Mouse (Mus musculus) heart, embryonic 16.5 days (tissue): Measurements from ENCODE around the gene Dgki. TPM values are rescaled to one million over a fixed set of nuclear protein-coding genes. Genes with fewer than 3 reads are reported as not detected.

ENCODE experiments used
- ATAC-seq: fragments of 200-750 bp; cut with Nextera tagmentation; replicated peaks from 2 replicates; pipeline ENCODE4 v1.8.0; 2017; ENCODE audit warnings: moderate number of reproducible peaks; ENCODE audit not compliant: insufficient read depth, low FRiP score; ENCODE audit errors: extremely low read depth
- H3K27ac ChIP-seq: fragments of 300-500 bp; sonication (generic); 2 replicates; pipeline ENCODE4 v1.5.1; 2014; ENCODE audit warnings: mild to moderate bottlenecking, low read length, control low read depth, moderate library complexity
- H3K27me3 ChIP-seq: fragments of 300-500 bp; sonication (generic); 2 replicates; pipeline ENCODE4 v1.6.1; 2014; ENCODE audit warnings: low read length, mixed read lengths; ENCODE audit not compliant: control insufficient read depth, insufficient read depth
- H3K36me3 ChIP-seq: fragments of 300-500 bp; sonication (generic); 2 replicates; pipeline ENCODE4 v1.6.1; 2014; ENCODE audit not compliant: control insufficient read depth, insufficient read depth
- H3K4me1 ChIP-seq: fragments of 300-500 bp; sonication (generic); 2 replicates; pipeline ENCODE4 v1.6.1; 2014; ENCODE audit warnings: low read length, mixed read lengths; ENCODE audit not compliant: control insufficient read depth, insufficient read depth
- H3K4me2 ChIP-seq: fragments of 300-500 bp; sonication (generic); 2 replicates; pipeline ENCODE4 v1.6.1; 2014; ENCODE audit warnings: low read depth, mild to moderate bottlenecking, control low read depth, low read length
- H3K4me3 ChIP-seq: fragments of 300-500 bp; sonication (generic); 2 replicates; pipeline ENCODE4 v1.5.1; 2014; ENCODE audit warnings: mild to moderate bottlenecking, control low read depth, low read length
- H3K9ac ChIP-seq: fragments of 300-500 bp; sonication (generic); 2 replicates; pipeline ENCODE4 v1.6.1; 2014; ENCODE audit warnings: low read length, control low read depth
- H3K9me3 ChIP-seq: fragments of 300-500 bp; sonication (generic); replicated peaks from 2 replicates; pipeline ENCODE4 v1.6.1; 2016; ENCODE audit warnings: low read length; ENCODE audit not compliant: control insufficient read depth
- WGBS: fragments of 180-500 bp; shearing (Covaris S2); extraction: QIAGEN DNeasy Blood & Tissue Kit; methylation state at CpG from one replicate; pipeline ENCODE4 v1.1.7; 2014; 5-methylcytosine and 5-hydroxymethylcytosine counted together
- polyA plus RNA-seq: library from polyadenylated mRNA; unstranded; fragments of >200 nt; fragmentation: Nextera tagmentation; extraction: Ambion mirVana; gene quantifications from 2 replicates; pipeline ENCODE4 v1.2.1, GENCODE M21; 2015

Gene Dgki
- polyA plus RNA-seq, 1 experiment from 2014 or later = 0.47 TPM

DNA sequence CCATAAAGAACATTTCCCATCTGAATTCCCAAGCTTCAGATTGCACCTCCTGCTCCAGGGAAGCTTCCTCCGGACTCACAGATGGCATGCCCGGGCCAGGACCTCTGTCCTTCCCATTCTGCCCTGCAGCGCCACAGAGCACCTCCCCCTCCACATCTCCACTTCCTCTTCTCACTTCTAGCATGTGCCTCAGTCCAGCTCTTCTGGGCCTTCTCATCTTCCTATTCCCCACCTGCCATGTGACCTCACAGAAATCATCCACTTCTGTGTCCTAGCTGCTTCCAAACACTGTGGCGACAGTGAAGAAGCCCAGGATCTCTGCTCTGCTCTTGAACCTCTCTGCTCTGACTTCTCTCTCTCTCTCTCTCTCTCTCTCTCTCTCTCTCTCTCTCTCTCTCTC, 87.1 kb downstream of the Dgki start:
- no peaks in the 10 kb centered on the region for H3K36me3 ChIP-seq
- no peak overlapping the region for H3K9ac ChIP-seq
- H3K4me3 ChIP-seq = no peak overlapping the region
- H3K27me3 ChIP-seq = no peaks in the 10 kb centered on the region
- H3K27ac ChIP-seq = no peak overlapping the region
- WGBS = 36% methylated on average over 4 of the region's 4 CpGs
- ATAC-seq = no peak
- H3K4me1 ChIP-seq = peaks cover 36% of the 10 kb centered on the region
- H3K4me2 ChIP-seq = no peak overlapping the region
- H3K9me3 ChIP-seq = no peaks in the 10 kb centered on the region

DNA sequence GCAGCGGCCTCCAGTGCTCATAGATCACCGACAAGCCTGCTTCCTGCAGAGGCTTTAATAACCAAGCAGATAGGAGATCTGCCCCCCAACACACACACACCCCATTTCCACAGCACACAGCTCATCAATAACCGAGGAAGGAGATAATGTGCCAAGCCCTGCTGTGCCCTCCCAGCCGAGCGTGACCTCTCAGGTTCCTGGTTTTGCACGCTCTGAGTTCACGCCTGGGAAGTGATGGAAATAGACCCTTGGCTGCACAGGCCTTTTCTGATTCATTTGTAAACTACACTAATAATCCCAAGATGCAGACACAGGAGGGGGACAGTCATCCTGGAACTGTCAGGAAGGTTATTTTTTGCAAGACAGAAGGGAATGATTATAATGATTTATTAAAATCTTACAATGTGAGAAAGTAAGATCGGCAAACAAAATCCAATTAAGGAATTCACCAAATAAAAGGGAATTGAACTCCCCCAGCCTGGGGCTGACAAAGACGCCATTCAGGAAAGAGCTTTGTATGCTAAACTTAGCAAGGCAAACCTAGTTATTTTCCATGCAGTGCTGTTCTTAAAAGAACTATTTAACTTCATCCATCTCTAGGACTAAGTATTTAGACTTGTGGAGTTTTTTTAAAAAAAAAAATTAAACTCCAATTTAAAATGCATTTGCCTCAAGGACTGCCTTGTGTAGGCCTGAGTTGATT, 88.3 kb downstream of the Dgki start:
- H3K4me3 ChIP-seq = no peak overlapping the region
- H3K4me2 ChIP-seq = no peak overlapping the region
- 58% methylated on average over 9 of the region's 9 CpGs for WGBS
- H3K27me3 ChIP-seq = no peaks in the 10 kb centered on the region
- H3K9ac ChIP-seq = no peak overlapping the region
- peaks cover 35% of the 10 kb centered on the region for H3K4me1 ChIP-seq
- H3K36me3 ChIP-seq = no peaks in the 10 kb centered on the region
- no peaks in the 10 kb centered on the region for H3K9me3 ChIP-seq
- no peak overlapping the region for H3K27ac ChIP-seq
- ATAC-seq = no peak

DNA sequence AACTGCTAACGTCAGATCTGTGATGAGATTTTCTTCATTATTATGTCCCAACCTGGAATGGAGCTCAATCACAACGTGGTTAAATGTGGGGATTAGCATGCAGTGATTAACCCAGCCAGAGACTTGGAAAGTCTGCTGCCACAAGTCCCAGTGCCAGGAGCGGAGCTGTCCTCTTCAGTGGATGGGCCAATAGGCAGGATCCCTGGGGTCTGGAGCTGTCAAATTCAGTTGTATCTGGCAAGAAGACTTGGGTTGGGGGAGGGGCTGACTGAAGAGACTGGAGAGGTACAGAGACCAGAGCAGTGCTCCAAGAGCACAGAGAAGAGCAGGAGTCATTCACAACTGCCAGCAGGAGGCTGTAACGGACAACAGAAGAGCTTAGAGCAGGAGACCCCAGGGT, 97.1 kb downstream of the Dgki start:
- Histone ChIP-seq H3K27me3 (no peaks in the 10 kb centered on the region), H3K4me2 (no peak overlapping the region), H3K9ac (no peak overlapping the region), H3K4me1 (no peaks in the 10 kb centered on the region), H3K36me3 (no peaks in the 10 kb centered on the region), H3K9me3 (no peaks in the 10 kb centered on the region), H3K4me3 (no peak overlapping the region), H3K27ac (no peak overlapping the region)
- 0 out of 2 replicates have a peak, but pooled peaks have one; percentile 32 for ATAC-seq
- 42% methylated on average over 4 of the region's 4 CpGs for WGBS

DNA sequence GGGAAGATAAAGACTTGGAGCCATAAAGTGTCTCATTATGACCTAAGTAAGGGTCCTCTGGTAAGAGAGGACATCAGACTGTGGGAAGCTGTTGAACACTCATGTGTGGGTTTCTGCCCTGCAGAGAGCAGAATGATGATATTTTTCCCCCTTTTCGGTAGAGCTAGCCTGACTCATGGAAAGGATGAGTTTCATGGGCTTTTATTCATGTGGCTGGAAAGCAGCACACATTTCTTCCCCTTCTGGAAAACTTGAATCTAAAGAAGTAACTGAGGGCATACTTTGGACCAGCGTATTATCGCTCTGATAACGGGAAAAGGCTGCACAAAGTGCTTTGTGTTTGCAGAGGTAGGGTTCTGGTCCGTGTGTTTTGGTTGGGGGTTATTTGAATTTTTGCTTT, 99.1 kb downstream of the Dgki start:
- H3K4me1 ChIP-seq = peaks cover 9% of the 10 kb centered on the region
- H3K9me3 ChIP-seq = no peaks in the 10 kb centered on the region
- H3K27me3 ChIP-seq = no peaks in the 10 kb centered on the region
- WGBS = 73% methylated on average over 5 of the region's 5 CpGs
- H3K4me2 ChIP-seq = no peak overlapping the region
- no peaks in the 10 kb centered on the region for H3K36me3 ChIP-seq
- no peak overlapping the region for H3K27ac ChIP-seq
- H3K4me3 ChIP-seq = no peak overlapping the region
- ATAC-seq = no peak
- no peak overlapping the region for H3K9ac ChIP-seq

DNA sequence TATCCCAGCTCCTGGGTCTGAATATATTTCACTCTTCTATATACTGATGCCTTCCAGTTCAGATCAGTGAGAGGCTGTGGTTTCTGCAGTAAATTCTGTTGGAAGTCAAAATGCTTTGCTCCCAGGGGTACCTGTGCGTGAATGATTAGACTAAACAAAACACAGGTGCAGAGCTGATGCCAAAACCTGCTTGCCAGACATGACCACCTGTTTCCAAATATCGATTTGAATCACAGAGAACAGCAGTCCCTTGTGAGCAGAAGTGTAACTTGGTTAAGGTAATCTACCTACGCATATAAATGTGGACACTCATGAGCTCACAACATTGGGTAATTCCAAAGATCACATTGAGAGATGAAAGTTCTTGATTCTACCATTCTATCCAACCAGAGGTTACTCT, 100.5 kb downstream of the Dgki start:
- no peak for ATAC-seq
- H3K27me3 ChIP-seq = no peaks in the 10 kb centered on the region
- WGBS = 84% methylated on average over 3 of the region's 3 CpGs
- H3K27ac ChIP-seq = no peak overlapping the region
- H3K4me2 ChIP-seq = no peak overlapping the region
- H3K9ac ChIP-seq = no peak overlapping the region
- H3K4me1 ChIP-seq = peaks cover 9% of the 10 kb centered on the region
- no peaks in the 10 kb centered on the region for H3K9me3 ChIP-seq
- H3K36me3 ChIP-seq = no peaks in the 10 kb centered on the region
- no peak overlapping the region for H3K4me3 ChIP-seq

DNA sequence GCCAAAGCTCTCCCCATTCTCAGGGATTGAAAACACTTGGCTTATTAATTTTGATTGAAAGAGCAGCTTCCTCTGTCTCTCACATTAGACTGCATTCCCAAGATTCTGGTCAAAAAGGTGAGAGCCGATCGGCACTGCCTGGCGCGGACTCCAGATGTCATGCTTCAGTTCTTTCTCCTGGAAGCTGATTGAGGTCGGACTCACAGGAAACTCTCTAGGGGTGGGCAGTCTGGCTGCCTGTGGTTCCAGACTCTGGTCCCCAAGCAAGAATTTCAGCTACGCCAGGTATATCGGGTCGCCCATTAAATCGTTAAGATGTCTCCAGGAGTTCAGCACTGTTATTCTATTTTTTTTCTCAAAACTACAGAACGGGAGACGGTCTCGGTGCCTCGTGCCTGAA, 102.2 kb downstream of the Dgki start:
- Histone ChIP-seq H3K9ac (no peak overlapping the region), H3K27me3 (no peaks in the 10 kb centered on the region), H3K4me1 (peaks cover 9% of the 10 kb centered on the region), H3K36me3 (no peaks in the 10 kb centered on the region), H3K27ac (no peak overlapping the region), H3K9me3 (no peaks in the 10 kb centered on the region), H3K4me2 (no peak overlapping the region), H3K4me3 (no peak overlapping the region)
- 57% methylated on average over 13 of the region's 13 CpGs for WGBS
- no peak for ATAC-seq

DNA sequence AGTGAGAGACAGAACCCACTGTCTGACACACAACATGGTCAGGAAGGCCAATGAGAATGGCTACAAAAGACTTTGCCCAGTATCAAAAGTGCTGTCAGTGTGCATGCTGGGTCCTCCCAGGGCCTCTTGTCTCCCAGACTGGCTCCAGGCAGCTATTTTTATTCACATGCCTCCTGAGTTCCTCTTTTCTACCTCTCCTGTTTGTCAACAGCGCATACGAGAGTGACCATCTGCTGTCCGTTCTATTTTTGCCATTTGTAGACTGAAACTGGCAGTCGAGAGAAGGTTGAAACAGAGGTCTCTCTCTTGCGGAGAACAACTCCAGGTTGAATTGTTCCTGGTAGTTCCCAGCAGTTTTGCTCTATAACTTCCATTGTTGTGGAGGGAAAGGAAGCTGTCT, 103.1 kb downstream of the Dgki start:
- H3K4me1 ChIP-seq = peaks cover 9% of the 10 kb centered on the region
- no peaks in the 10 kb centered on the region for H3K36me3 ChIP-seq
- peak overlapping the region; percentile 42 for H3K27ac ChIP-seq
- H3K9ac ChIP-seq = no peak overlapping the region
- H3K4me3 ChIP-seq = no peak overlapping the region
- no peaks in the 10 kb centered on the region for H3K9me3 ChIP-seq
- 28% methylated on average over 5 of the region's 5 CpGs for WGBS
- H3K27me3 ChIP-seq = no peaks in the 10 kb centered on the region
- peak overlapping the region; percentile 24; the same call in 1 of the 2 replicates for H3K4me2 ChIP-seq
- ATAC-seq = 0 out of 2 replicates have a peak, but pooled peaks have one; percentile 14

DNA sequence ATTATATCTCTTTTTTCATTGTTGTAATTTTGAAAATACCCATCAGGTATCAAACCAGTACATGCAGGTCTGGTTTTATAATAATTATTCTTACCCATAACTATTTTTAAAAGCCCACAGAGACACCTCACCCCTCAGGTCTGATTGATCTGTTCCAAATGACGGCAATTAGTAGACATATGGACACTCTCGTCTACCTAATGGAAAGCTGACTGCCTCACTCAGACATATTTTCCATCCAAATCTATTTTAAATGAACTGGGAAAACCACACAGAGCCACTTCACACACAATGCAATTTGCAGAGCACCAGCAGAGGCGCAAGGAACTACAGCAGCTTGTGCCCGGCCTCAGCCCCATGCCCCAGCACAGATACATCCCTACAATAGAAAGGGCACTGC, 104.2 kb downstream of the Dgki start:
- Histone ChIP-seq H3K4me1 (peaks cover 9% of the 10 kb centered on the region), H3K36me3 (no peaks in the 10 kb centered on the region), H3K4me3 (no peak overlapping the region), H3K9ac (no peak overlapping the region), H3K4me2 (no peak overlapping the region), H3K27me3 (no peaks in the 10 kb centered on the region), H3K27ac (no peak overlapping the region), H3K9me3 (no peaks in the 10 kb centered on the region)
- 59% methylated on average over 4 of the region's 4 CpGs for WGBS
- ATAC-seq = no peak

DNA sequence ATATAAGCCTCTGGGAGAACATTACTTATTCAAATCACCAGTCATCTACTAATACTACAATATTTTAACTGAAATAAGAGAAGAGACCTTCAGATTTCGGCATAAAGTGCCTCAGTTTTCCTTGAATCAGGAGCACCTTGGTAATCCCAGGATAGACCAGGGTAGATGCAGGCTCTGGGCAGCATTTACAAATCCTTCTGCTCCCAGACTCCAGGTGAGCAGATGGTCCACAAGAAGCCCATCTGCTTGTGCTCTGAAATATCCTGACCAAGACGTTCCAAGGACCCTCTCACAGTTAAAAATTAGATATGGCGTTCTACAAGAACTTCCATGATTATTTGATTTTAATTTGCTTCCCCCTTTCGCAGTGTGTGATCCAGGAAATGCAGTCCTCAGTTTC, 118.0 kb downstream of the Dgki start:
- Histone ChIP-seq H3K27ac (no peak overlapping the region), H3K4me1 (0 out of 2 replicates have a peak, but pooled peaks cover 3% of the 10 kb centered on the region), H3K4me3 (no peak overlapping the region), H3K4me2 (no peak overlapping the region), H3K36me3 (no peaks in the 10 kb centered on the region), H3K9ac (no peak overlapping the region), H3K9me3 (no peaks in the 10 kb centered on the region), H3K27me3 (no peaks in the 10 kb centered on the region)
- 87% methylated on average over 4 of the region's 4 CpGs for WGBS
- ATAC-seq = no peak
